Mouse (Mus musculus) heart, postnatal 14 days (tissue): ENCODE data around the gene Pla2g2e. TPM values are rescaled to one million over a fixed set of nuclear protein-coding genes. Genes with fewer than 3 reads are reported as not detected.
A peak's percentile ranks its signal among the peaks of the same experiment; 100 is the strongest.
"Not testable (repeated sequence)": the region's sequence is repeated elsewhere in the genome, so short reads cannot be mapped to it uniquely, and the experiment has no call there.

Experiments used
- DNase-seq, 2 experiments: peaks; one replicate each; pipeline ENCODE4 v3.0.0; 2021 to 2022
- intact Hi-C: fragments of 180-260 bp; cut with DNase I; formaldehyde crosslinking; loops from one replicate; pipeline ENCODE4 v1.15.1; 2025
- long read RNA-seq, 2 experiments: library from polyadenylated mRNA; stranded (forward); transcript quantifications; one replicate each; pipeline ENCODE4 v2.0.0; 2021
- total RNA-seq, 2 experiments: library from RNA; stranded (reverse); gene quantifications; 2 replicates each; pipeline ENCODE4 v1.2.3; 2021

Pla2g2e gene
- 1 to 10 TPM; 1.4 TPM for total RNA-seq
- long read RNA-seq, experiment 1 = 0 reads
- long read RNA-seq, experiment 2, partial matches to known transcripts = 0 of 1 reads
- long read RNA-seq, experiment 2, other reads (novel, unspliced or antisense) = 1 of 1 reads

- intact Hi-C loops = no loop called here
- no peak for DNase-seq
Measured at GRCm38 (mm10) chr4:138877731-138878130, at the start of gene Pla2g2e. Pla2g2e (plus strand) TSS chr4:138877942.

- intact Hi-C loops = no loop called here
- DNase-seq = no peak
Measured at GRCm38 (mm10) chr4:138839806-138840205, 37.9 kb upstream of the Pla2g2e start.

GRCm38 (mm10) chr4:138840726-138841125, 37.0 kb upstream of the Pla2g2e start:
- no peak for DNase-seq
- intact Hi-C loops = no loop called here

DNA sequence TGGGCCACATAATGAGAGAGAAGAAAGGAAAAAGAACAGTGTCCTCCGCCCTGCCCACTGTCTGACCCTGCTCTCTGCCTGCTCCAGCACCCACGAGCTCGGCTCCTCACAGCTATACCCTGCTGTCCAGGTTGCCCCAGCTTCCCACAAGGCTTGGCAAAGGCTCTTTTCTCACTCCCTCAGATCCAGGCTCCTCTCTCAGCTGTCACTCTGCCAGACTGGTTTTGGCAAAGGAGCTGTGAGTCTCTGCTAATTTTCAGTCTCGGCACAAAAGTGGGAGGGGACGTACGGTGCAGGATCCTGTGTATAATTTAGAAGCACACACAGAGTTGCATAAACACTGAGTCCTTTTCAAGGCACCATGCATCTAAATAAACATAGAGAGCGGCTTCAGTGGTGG, 36.4 kb upstream of the Pla2g2e start:
- DNase-seq = no peak
- intact Hi-C loops = no loop called here

DNA sequence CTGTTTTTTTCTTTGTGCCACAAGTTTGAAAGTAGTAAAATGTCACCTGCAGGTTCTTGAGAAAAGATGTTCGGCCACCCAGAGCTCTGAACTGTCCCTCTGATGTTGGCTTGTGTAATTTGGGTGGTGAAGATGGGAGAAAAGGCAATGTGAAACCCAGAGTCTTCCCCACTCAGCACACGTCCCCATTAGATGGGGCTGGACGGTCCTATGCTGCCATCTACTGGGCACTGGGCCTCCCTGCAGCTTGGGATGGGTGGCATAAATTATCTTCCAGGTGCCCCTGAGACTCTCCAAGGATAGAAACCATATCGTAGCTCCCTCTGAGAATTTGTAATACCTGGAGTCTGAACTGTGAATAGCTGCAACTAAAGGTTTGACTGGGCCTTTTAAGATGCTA, 26.3 kb upstream of the Pla2g2e start:
- DNase-seq = peak; percentile 74 to 85
- intact Hi-C loops = loop anchor here (1.0 kb wide), 3 partner anchors 103 to 404 kb away; no protein-coding TSS in a partner anchor

GRCm38 (mm10) chr4:138852961-138853360, 24.8 kb upstream of the Pla2g2e start:
- intact Hi-C loops = no loop called here
- DNase-seq = no peak

DNA sequence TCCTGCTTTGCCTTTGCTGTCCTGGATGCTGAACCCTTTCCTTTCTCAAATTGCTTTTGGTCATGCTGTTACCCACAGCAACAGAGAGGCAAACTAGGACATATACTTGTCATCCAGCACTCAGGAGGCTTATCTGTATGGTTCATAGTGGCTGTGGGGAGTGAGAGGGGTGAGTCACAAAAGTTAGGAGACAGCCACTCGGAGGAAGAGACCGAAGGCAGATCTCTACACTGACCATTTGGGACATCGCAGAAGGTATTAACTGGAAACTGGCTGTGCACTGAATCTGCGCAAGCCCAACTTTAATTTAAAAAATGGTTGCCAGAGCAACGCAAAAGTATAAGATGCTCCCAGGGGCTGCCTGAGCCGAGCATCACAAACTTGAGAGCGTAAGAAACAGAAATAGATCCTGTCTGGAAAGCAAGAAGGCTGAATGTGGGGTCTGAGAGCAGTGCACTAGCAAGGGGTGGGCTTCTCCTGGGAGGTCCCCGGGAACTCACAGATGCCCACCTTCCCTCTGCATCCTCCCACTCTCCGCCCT, 22.6 kb upstream of the Pla2g2e start:
- intact Hi-C loops = no loop called here
- DNase-seq = no peak

DNA sequence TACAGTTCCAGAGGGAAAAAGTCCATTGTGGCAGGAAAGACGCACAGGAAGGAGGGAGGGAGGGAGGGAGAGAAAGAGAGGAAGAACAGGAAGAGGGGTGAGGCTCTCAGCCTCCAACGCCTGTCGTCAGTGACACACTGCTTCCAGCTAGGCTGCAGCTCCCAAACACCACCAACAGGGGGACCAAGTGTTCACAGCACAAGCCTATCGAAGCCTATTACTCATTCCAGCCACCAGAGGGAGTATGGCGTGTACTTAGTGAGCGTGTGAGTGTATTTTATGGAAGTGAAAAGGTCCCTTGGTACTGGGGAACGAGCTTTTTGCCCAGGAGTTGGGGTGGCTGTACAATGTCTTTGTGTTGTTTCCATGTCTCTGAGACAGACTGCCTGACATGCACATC, 21.3 kb upstream of the Pla2g2e start:
- intact Hi-C loops = no loop called here
- DNase-seq = peak; percentile 41 to 69

- intact Hi-C loops = no loop called here
Measured at GRCm38 (mm10) chr4:138857576-138857975, 20.2 kb upstream of the Pla2g2e start.

DNA sequence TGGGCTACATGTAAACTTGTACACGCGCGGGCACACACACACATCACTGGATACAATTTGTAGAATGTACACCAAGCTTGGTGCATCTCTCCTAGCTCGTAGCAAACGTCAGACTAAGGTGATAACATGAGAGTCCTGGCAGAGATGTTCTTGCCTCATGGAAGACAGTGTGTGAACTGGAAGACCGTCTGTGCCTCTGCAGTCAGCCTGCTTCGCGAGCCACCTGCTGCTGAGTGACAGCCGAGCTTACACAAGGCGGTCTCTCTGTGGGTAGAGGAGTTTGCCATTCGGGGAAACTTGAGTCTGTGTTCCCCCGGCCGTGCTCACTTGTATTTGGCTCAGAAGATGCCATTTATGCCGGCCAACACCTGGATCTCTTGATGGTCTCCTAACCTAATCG, 19.3 kb upstream of the Pla2g2e start:
- DNase-seq = no peak
- intact Hi-C loops = no loop called here

More at GRCm38 (mm10) chr4:138857576-138857975, 20.2 kb upstream of the Pla2g2e start:
- DNase-seq = no peak

DNA sequence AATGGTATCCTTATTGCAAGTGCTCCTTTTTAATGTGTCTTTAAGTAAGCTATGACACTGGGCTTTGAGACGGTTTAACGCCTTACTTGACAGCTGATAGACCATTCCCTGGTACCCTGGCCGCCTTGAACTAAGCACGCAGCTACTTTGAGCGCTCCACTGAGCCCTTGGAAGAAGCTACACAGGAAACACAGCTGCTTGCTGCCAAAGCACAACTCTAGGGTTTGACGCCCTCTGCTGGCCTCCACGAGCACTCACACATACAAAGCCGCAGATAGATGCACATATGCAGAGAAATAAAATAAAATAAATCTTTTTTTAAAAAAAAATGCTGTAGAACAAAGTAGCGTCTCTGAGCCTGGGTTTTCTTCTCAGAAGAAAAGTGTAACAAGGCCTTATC, 18.5 kb upstream of the Pla2g2e start:
- no peak for DNase-seq
- intact Hi-C loops = no loop called here

GRCm38 (mm10) chr4:138859728-138860127, 18.0 kb upstream of the Pla2g2e start:
- intact Hi-C loops = no loop called here
- peak; percentile 60 to 82 for DNase-seq

- intact Hi-C loops = no loop called here
- no peak for DNase-seq
Measured at GRCm38 (mm10) chr4:138863344-138863998, 14.3 kb upstream of the Pla2g2e start, which contains the start of gene Pla2g5. Pla2g5 (minus strand) TSS chr4:138863482.

GRCm38 (mm10) chr4:138865092-138865491, 12.7 kb upstream of the Pla2g2e start:
- intact Hi-C loops = no loop called here
- no peak for DNase-seq

DNA sequence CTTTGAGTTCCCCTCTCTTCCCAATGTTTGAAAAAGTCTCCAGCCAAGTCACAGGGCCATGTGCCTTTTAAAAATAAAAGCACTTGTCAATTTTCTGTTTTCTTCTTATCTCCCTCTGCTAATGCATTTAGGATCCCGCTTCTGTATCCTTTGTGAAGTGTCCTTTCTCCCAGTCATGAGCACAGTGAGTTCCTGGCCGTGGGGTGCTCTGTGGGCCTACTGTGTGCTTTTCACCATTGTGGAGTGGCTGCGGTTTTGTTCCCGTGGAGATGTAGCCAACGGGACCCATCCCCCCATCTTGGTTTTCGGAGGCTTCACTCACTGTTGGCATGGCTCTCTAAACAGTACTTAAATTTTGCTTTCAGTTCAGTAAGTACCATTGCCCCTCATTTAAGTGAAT, 11.8 kb upstream of the Pla2g2e start:
- DNase-seq = no peak
- intact Hi-C loops = loop anchor here (1.0 kb wide), 1 partner anchor 18 kb away; no protein-coding TSS in a partner anchor

- intact Hi-C loops = loop anchor here (1.0 kb wide), 1 partner anchor 18 kb away; no protein-coding TSS in a partner anchor
- DNase-seq = peak; percentile 73 to 88
Measured at GRCm38 (mm10) chr4:138866413-138866812, 11.3 kb upstream of the Pla2g2e start.

- DNase-seq = no peak
- intact Hi-C loops = no loop called here
Measured at GRCm38 (mm10) chr4:138868666-138869065, 9.1 kb upstream of the Pla2g2e start.

GRCm38 (mm10) chr4:138873864-138874263, 3.9 kb upstream of the Pla2g2e start, which contains the start of gene Gm13030:
Gm13030 (minus strand) TSS chr4:138873964.
- no peak for DNase-seq
- intact Hi-C loops = no loop called here

- DNase-seq = not testable (repeated sequence)
Measured at GRCm38 (mm10) chr4:138875275-138875674, 2.5 kb upstream of the Pla2g2e start.

DNA sequence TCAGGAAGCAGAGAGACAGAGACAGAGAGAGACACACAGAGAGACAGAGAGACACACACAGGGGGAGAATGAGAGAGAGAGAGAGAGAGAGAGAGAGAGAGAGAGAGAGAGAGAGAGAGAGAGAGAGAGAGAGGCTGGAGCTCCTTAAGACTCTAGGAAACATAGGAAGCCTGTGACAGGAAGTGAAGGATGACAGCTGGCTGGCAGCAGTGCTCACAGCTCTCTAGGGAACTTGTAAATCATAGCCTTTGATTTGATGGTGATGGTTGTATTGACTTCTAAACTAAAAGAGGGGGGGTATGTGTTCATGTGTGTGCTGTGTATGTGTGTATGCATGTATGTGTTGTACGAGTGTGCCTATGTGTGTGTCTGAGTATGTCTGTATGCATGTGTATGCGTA, 1.8 kb upstream of the Pla2g2e start:
- intact Hi-C loops = no loop called here
- no peak for DNase-seq

More at GRCm38 (mm10) chr4:138875275-138875674, 2.5 kb upstream of the Pla2g2e start:
- intact Hi-C loops = not testable (repeated sequence)

DNA sequence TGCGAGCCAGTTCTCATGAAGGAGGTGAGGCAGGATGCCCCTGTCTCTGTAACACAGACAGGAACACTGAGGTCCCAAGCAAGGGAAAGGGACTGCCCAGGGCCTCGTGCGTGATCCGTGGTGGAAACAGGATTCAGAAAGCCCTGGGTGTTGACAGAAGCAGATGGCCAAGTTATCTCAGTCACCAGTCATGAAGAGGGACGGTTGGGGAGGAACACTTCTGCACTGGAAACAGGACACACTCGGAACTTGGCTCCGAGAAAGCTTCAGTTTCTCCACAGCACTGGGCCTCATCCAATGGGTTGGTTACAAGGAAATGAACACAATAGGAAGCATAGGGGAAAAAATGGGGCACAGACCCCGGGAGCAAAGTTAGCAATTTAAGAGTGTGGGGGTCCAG, 1.0 kb downstream of the Pla2g2e start:
- intact Hi-C loops = no loop called here
- DNase-seq = peak; percentile 42 to 44

GRCm38 (mm10) chr4:138879808-138880207, 2.1 kb downstream of the Pla2g2e start:
- DNase-seq = no peak
- intact Hi-C loops = no loop called here
